Mouse (Mus musculus): Measurements from ENCODE around the gene Krtap6-2. TPM values are rescaled to one million over a fixed set of nuclear protein-coding genes. Genes with fewer than 3 reads are reported as not detected.

The Krtap6-2 gene
- not detected in 2 replicates for total RNA-seq (2014; rRNA removed)
- polyA plus RNA-seq (2015; fragmentation: Nextera tagmentation; extraction: Ambion mirVana), result not detected in 2 replicates

- Histone ChIP-seq H3K9me3 (ENCODE audit: low read length) (no peaks in the 10 kb centered on the region), H3K4me1 (ENCODE audit: insufficient read depth) (no peaks in the 10 kb centered on the region), H3K4me2 (ENCODE audit: low read depth) (no peak within 1 kb of the TSS), H3K9ac (no peak within 1 kb of the TSS), H3K27ac (ENCODE audit: low read depth, low read length) (no peak within 1 kb of the TSS), H3K4me3 (ENCODE audit: low read depth, low read length) (no peak within 1 kb of the TSS), H3K27me3 (ENCODE audit: insufficient read depth, low read length) (no peaks in the 10 kb centered on the region), H3K36me3 (ENCODE audit: insufficient read depth) (no peaks in the 10 kb centered on the region)
- 95% methylated on average over 3 of the region's 3 CpGs for WGBS
- DNase-seq (no peak), ATAC-seq (no peak)
- TF ChIP-seq CTCF (IDR thresholded peaks at IDR 0.05; ENCODE audit: low read depth), result no peak
Measured at GRCm38 (mm10) chr16:89420011-89420410, at the start of gene Krtap6-2. TSS of gene Krtap6-2 (minus strand) at chr16:89420111.

DNA sequence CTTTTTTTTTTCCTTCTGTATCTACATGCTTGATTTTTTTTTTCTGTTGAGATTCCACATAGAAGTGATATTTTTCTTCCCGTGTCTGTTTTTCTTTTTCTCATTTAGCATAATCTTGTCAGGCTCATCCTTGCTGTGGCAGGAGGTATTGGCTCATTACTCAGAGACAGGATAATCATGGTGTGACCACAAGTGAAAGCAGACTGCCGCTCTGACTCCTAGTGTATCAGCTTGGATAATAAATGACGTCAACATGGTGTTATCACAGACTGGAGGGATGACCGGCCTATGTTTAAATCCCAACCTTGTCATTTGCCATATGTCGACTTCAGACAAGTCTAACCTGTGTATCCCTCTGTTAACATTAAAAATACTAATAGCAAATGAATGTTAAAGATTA lies 41.3 kb upstream of the Krtap6-2 start:
- WGBS, result 80% methylated on average over 5 of the region's 5 CpGs

GRCm38 (mm10) chr16:89429586-89429985 lies 9.7 kb upstream of the Krtap6-2 start:
- WGBS, result 53% methylated on average over 2 of the region's 2 CpGs
- no peaks in the 10 kb centered on the region for H3K4me1 ChIP-seq (ENCODE audit: insufficient read depth)
- H3K9ac ChIP-seq, result no peak overlapping the region
- H3K9me3 ChIP-seq (ENCODE audit: low read length), result 0 out of 2 replicates have a peak, but pooled peaks cover 5% of the 10 kb centered on the region
- DNase-seq, result no peak
- no peak for TF ChIP-seq CTCF (IDR thresholded peaks at IDR 0.05; ENCODE audit: low read depth)
- H3K4me2 ChIP-seq (ENCODE audit: low read depth), result no peak overlapping the region
- no peak overlapping the region for H3K4me3 ChIP-seq (ENCODE audit: low read depth, low read length)
- no peaks in the 10 kb centered on the region for H3K27me3 ChIP-seq (ENCODE audit: insufficient read depth, low read length)
- H3K36me3 ChIP-seq (ENCODE audit: insufficient read depth), result no peaks in the 10 kb centered on the region
- peak; percentile 87 for ATAC-seq
- no peak overlapping the region for H3K27ac ChIP-seq (ENCODE audit: low read depth, low read length)

More for the DNA sequence above, 41.3 kb upstream of the Krtap6-2 start:
- H3K9me3 ChIP-seq (ENCODE audit: low read length), result no peaks in the 10 kb centered on the region
- H3K4me1 ChIP-seq (ENCODE audit: insufficient read depth), result no peaks in the 10 kb centered on the region
- no peak overlapping the region for H3K4me2 ChIP-seq (ENCODE audit: low read depth)
- no peaks in the 10 kb centered on the region for H3K27me3 ChIP-seq (ENCODE audit: insufficient read depth, low read length)
- DNase-seq, result no peak
- H3K27ac ChIP-seq (ENCODE audit: low read depth, low read length), result no peak overlapping the region
- no peak overlapping the region for H3K4me3 ChIP-seq (ENCODE audit: low read depth, low read length)
- no peaks in the 10 kb centered on the region for H3K36me3 ChIP-seq (ENCODE audit: insufficient read depth)
- no peak overlapping the region for H3K9ac ChIP-seq
- no peak for ATAC-seq
- no peak for TF ChIP-seq CTCF (IDR thresholded peaks at IDR 0.05; ENCODE audit: low read depth)

GRCm38 (mm10) chr16:89425310-89425709 lies 5.4 kb upstream of the Krtap6-2 start:
- H3K36me3 ChIP-seq (ENCODE audit: insufficient read depth), result no peaks in the 10 kb centered on the region
- DNase-seq (no peak), ATAC-seq (no peak)
- H3K27me3 ChIP-seq (ENCODE audit: insufficient read depth, low read length), result no peaks in the 10 kb centered on the region
- no peaks in the 10 kb centered on the region for H3K4me1 ChIP-seq (ENCODE audit: insufficient read depth)
- no peak overlapping the region for H3K27ac ChIP-seq (ENCODE audit: low read depth, low read length)
- 93% methylated on average over 5 of the region's 5 CpGs for WGBS
- H3K9me3 ChIP-seq (ENCODE audit: low read length), result 0 out of 2 replicates have a peak, but pooled peaks cover 5% of the 10 kb centered on the region
- H3K4me2 ChIP-seq (ENCODE audit: low read depth), result no peak overlapping the region
- no peak overlapping the region for H3K4me3 ChIP-seq (ENCODE audit: low read depth, low read length)
- H3K9ac ChIP-seq, result no peak overlapping the region
- no peak for TF ChIP-seq CTCF (IDR thresholded peaks at IDR 0.05; ENCODE audit: low read depth)

DNA sequence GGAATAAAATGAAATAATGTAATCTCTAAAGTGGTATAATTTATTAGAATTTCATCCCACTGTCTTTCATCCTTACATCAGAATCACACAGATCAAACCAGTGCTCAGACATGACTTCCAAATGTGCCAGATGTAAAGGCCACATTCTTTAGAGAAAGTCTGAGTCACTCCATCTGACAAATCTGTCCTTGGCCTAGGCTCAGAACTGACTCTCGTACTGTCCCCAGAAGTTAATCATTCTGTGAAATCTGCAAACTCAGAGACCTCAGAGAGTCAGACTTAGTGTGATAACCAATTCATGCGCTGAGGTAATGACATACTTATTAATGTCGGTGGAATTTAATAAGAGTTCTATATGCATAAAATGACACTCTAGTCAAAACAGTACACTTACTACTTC lies 3.6 kb downstream of the Krtap6-2 start:
- ATAC-seq (no peak), DNase-seq (no peak)
- H3K36me3 ChIP-seq (ENCODE audit: insufficient read depth), result no peaks in the 10 kb centered on the region
- H3K4me2 ChIP-seq (ENCODE audit: low read depth), result no peak overlapping the region
- no peak overlapping the region for H3K9ac ChIP-seq
- 83% methylated on average over 3 of the region's 3 CpGs for WGBS
- H3K4me1 ChIP-seq (ENCODE audit: insufficient read depth), result no peaks in the 10 kb centered on the region
- no peaks in the 10 kb centered on the region for H3K9me3 ChIP-seq (ENCODE audit: low read length)
- H3K27ac ChIP-seq (ENCODE audit: low read depth, low read length), result no peak overlapping the region
- no peak for TF ChIP-seq CTCF (IDR thresholded peaks at IDR 0.05; ENCODE audit: low read depth)
- H3K27me3 ChIP-seq (ENCODE audit: insufficient read depth, low read length), result no peaks in the 10 kb centered on the region
- H3K4me3 ChIP-seq (ENCODE audit: low read depth, low read length), result no peak overlapping the region

- TF ChIP-seq CTCF (IDR thresholded peaks at IDR 0.05; ENCODE audit: low read depth), result no peak
- Histone ChIP-seq H3K4me2 (ENCODE audit: low read depth) (no peak overlapping the region), H3K27me3 (ENCODE audit: insufficient read depth, low read length) (no peaks in the 10 kb centered on the region), H3K4me3 (ENCODE audit: low read depth, low read length) (no peak overlapping the region), H3K9ac (no peak overlapping the region), H3K4me1 (ENCODE audit: insufficient read depth) (no peaks in the 10 kb centered on the region), H3K9me3 (ENCODE audit: low read length) (no peaks in the 10 kb centered on the region), H3K27ac (ENCODE audit: low read depth, low read length) (no peak overlapping the region), H3K36me3 (ENCODE audit: insufficient read depth) (no peaks in the 10 kb centered on the region)
- ATAC-seq (no peak), DNase-seq (no peak)
- 45% methylated on average over 5 of the region's 5 CpGs for WGBS
Measured at GRCm38 (mm10) chr16:89410345-89411068, 9.4 kb downstream of the Krtap6-2 start.

DNA sequence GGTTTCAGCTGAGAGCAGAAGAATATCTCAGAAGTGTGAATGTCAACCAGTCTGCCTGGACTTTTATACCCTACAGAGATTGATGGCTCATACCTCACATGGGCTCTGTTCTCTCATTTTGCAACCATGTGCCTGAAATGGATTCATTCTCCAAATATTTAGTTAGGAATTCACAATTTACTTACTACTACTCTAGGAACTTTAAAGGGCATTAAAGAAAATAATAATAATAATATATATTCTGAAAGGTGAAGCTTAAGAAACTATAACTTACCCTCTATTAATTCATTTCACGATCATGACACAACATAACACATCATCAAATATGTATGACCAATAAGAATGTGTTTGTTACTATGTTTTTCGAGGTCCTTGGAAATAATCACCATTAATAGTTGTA lies 16.1 kb downstream of the Krtap6-2 start, which contains the start of gene Krtap21-1:
Gene Krtap21-1 (minus strand): TSS at position 101 of the 400 bp plus-strand sequence.
- ATAC-seq, result no peak

More for the DNA sequence above, 16.1 kb downstream of the Krtap6-2 start, which contains the start of gene Krtap21-1:
- no peak for TF ChIP-seq CTCF (IDR thresholded peaks at IDR 0.05; ENCODE audit: low read depth)
- DNase-seq, result no peak
- Histone ChIP-seq H3K27me3 (ENCODE audit: insufficient read depth, low read length) (no peaks in the 10 kb centered on the region), H3K9ac (no peak within 1 kb of the TSS), H3K9me3 (ENCODE audit: low read length) (no peaks in the 10 kb centered on the region), H3K4me2 (ENCODE audit: low read depth) (no peak within 1 kb of the TSS), H3K4me3 (ENCODE audit: low read depth, low read length) (no peak within 1 kb of the TSS), H3K36me3 (ENCODE audit: insufficient read depth) (no peaks in the 10 kb centered on the region), H3K27ac (ENCODE audit: low read depth, low read length) (no peak within 1 kb of the TSS), H3K4me1 (ENCODE audit: insufficient read depth) (no peaks in the 10 kb centered on the region)
- 86% methylated on average over 2 of the region's 2 CpGs for WGBS
